ENCODE assay signal across 12 mouse cellular contexts in the genomic region with DNA sequence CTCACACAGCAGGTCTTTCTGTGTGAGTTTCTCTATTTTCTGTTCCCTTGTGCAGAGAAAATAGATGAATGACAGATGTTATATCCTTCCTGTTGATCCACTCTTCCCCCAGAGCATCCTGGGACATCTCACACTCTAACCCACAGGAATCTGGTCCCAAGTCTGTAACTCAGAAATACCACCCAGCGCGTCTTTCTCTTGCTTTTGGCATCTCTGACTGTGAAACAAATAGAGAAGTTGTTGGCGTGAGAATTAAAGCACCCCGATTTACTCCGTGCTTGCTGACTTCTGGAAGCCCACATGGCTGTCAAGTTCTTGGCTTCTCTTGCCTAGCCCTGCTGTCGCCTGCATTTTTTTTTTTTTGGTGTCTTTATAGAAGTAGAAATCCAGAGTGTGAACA.
"Had no signal": no experiment of that assay in that cellular context is flagged by ENCODE, and none has a peak within 500 bp of the region (broad histone marks: within the 10 kb centered on the region; RNA-seq: fewer than 3 reads in every experiment).

No protein-coding gene starts in this region.

- DNase-seq: gastrocnemius, postnatal 14 days; gastrocnemius, postnatal 36 days; heart, adult 11 months; heart, adult 2 months; heart, postnatal 14 days; heart, postnatal 36 days; kidney, adult 11 months; kidney, adult 2 months; kidney, adult 9 months; kidney, postnatal 10 days; kidney, postnatal 25 days; left cerebral cortex, postnatal 4 days had no signal
